7 mouse cellular contexts compared by ENCODE assay signal in the genomic region with DNA sequence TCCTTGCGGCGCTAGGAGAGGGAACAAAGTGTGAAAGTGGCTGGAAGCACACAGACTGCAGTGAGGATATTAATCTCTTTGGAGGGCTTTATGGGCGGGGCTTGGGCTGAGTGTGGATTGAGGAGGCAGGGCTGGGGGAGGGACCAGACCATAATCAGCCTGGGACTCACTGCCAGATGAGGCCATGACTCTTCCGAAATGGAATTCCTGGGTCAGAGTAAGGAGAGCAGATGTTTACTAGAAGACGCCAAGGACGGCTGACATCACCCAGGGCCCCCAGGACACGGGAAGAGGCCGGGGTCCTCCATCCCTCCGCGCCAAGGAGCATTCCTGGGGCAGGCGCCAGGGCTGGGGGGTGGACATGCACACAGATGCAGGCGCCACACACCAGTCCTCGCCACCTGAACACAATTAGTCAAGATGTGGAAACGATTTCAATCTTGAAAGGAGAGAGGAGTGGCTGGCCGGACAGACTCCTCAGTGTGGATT. TPM values are rescaled to one million over a fixed set of nuclear protein-coding genes. Genes with fewer than 3 reads are reported as not detected.
DNase-seq lines count a peak whose midpoint lies in the region; ATAC-seq and TF ChIP-seq lines count a peak whose summit lies in the region.

No protein-coding gene starts in this region.

- TF ChIP-seq EP300 in stomach, postnatal 0 days (optimal IDR thresholded peaks at IDR 0.05) = no peak

- TF ChIP-seq CTCF in stomach, postnatal 0 days (IDR thresholded peaks at IDR 0.05; ENCODE audit: low read depth) = no peak
- no peak for TF ChIP-seq CTCF in left cerebral cortex, adult 2 months (IDR thresholded peaks at IDR 0.05)

- H3K9ac ChIP-seq in heart, embryonic 16.5 days (ENCODE audit: low read length) = no peak overlapping the region
- no peak overlapping the region; the same call in 1 of the 2 replicates for H3K9ac ChIP-seq in limb, embryonic 12.5 days (replicated peaks)
- H3K9ac ChIP-seq in stomach, postnatal 0 days (ENCODE audit: low read length) = no peak overlapping the region

- ATAC-seq in heart, embryonic 16.5 days (replicated peaks; ENCODE audit: extremely low read depth, insufficient read depth, low FRiP score) = peak; percentile 68
- ATAC-seq in limb, embryonic 12.5 days (ENCODE audit: insufficient number of reproducible peaks, insufficient read depth, low FRiP score, low TSS enrichment, low read depth) = peak; percentile 77
- peak; percentile 89 for ATAC-seq in stomach, postnatal 0 days (ENCODE audit: low FRiP score, low TSS enrichment)

- intact Hi-C loops in left cerebral cortex, adult 2 months (cut with DNase I) = no loop called here

- no peaks in the 10 kb centered on the region for H3K27me3 ChIP-seq in embryonic facial prominence, embryonic 10.5 days (replicated peaks; ENCODE audit: low read depth, poor library complexity, severe bottlenecking)
- no peaks in the 10 kb centered on the region; the same call in 1 of the 2 replicates for H3K27me3 ChIP-seq in heart, embryonic 16.5 days (ENCODE audit: control insufficient read depth, insufficient read depth, low read length)
- H3K27me3 ChIP-seq in limb, embryonic 12.5 days = no peaks in the 10 kb centered on the region
- H3K27me3 ChIP-seq in stomach, postnatal 0 days (ENCODE audit: control insufficient read depth, insufficient read depth, low read length) = no peaks in the 10 kb centered on the region

- H3K4me2 ChIP-seq in heart, embryonic 16.5 days (ENCODE audit: low read depth, low read length) = peak overlapping the region; percentile 37; the same call in 1 of the 2 replicates
- H3K4me2 ChIP-seq in limb, embryonic 12.5 days = peak overlapping the region; percentile 53
- no peak overlapping the region; the same call in 1 of the 2 replicates for H3K4me2 ChIP-seq in stomach, postnatal 0 days (replicated peaks; ENCODE audit: low read depth)

- H3K9me3 ChIP-seq in embryonic facial prominence, embryonic 10.5 days = no peaks in the 10 kb centered on the region
- H3K9me3 ChIP-seq in heart, embryonic 16.5 days (replicated peaks; ENCODE audit: control insufficient read depth, low read length) = no peaks in the 10 kb centered on the region
- H3K9me3 ChIP-seq in limb, embryonic 12.5 days = no peaks in the 10 kb centered on the region
- no peaks in the 10 kb centered on the region for H3K9me3 ChIP-seq in stomach, postnatal 0 days (ENCODE audit: control insufficient read depth, low read length)

- DNase-seq in adrenal gland, adult 8-10 months = peak; percentile 15
- DNase-seq in embryonic facial prominence, embryonic 10.5 days (ENCODE audit: low spot score) = peak; percentile 88
- peak; percentile 61 for DNase-seq in stomach, postnatal 0 days (ENCODE audit: low spot score)
- DNase-seq in spleen, postnatal 4 days (ENCODE audit: low spot score in 2 of 2) = no peak
- DNase-seq in left cerebral cortex, adult 2 months (ENCODE audit: extremely low spot score in 1 of 2, low spot score in 2 of 2) = no peak

- H3K4me3 ChIP-seq in embryonic facial prominence, embryonic 10.5 days = peak overlapping the region; percentile 41
- H3K4me3 ChIP-seq in heart, embryonic 16.5 days (ENCODE audit: low read length) = 0 out of 2 replicates have a peak overlapping the region, but pooled peaks have one; percentile 5
- no peak overlapping the region; the same call in 1 of the 2 replicates for H3K4me3 ChIP-seq in limb, embryonic 12.5 days (replicated peaks)
- no peak overlapping the region for H3K4me3 ChIP-seq in stomach, postnatal 0 days (ENCODE audit: low read depth, low read length)
- H3K4me3 ChIP-seq in left cerebral cortex, adult 2 months = no peak overlapping the region

- peaks cover 33% of the 10 kb centered on the region for H3K4me1 ChIP-seq in embryonic facial prominence, embryonic 10.5 days
- H3K4me1 ChIP-seq in heart, embryonic 16.5 days (ENCODE audit: control insufficient read depth, insufficient read depth, low read length) = peaks cover 8% of the 10 kb centered on the region
- peaks cover 32% of the 10 kb centered on the region for H3K4me1 ChIP-seq in limb, embryonic 12.5 days (replicated peaks)
- no peaks in the 10 kb centered on the region for H3K4me1 ChIP-seq in stomach, postnatal 0 days (replicated peaks; ENCODE audit: control insufficient read depth, insufficient read depth)

- 50% methylated on average over 15 of the region's 15 CpGs for WGBS in embryonic facial prominence, embryonic 10.5 days
- 31% methylated on average over 15 of the region's 15 CpGs for WGBS in heart, embryonic 16.5 days
- WGBS in limb, embryonic 12.5 days = 21% methylated on average over 15 of the region's 15 CpGs
- 18% methylated on average over 15 of the region's 15 CpGs for WGBS in stomach, postnatal 0 days

- no peaks in the 10 kb centered on the region for H3K36me3 ChIP-seq in embryonic facial prominence, embryonic 10.5 days (replicated peaks)
- no peaks in the 10 kb centered on the region for H3K36me3 ChIP-seq in heart, embryonic 16.5 days (ENCODE audit: control insufficient read depth, insufficient read depth)
- no peaks in the 10 kb centered on the region for H3K36me3 ChIP-seq in limb, embryonic 12.5 days
- H3K36me3 ChIP-seq in stomach, postnatal 0 days (ENCODE audit: control insufficient read depth, insufficient read depth, low read length) = no peaks in the 10 kb centered on the region

- peak overlapping the region; percentile 87 for H3K27ac ChIP-seq in embryonic facial prominence, embryonic 10.5 days (replicated peaks)
- H3K27ac ChIP-seq in heart, embryonic 16.5 days (ENCODE audit: low read length) = peak overlapping the region; percentile 73
- peak overlapping the region; percentile 85 for H3K27ac ChIP-seq in limb, embryonic 12.5 days
- H3K27ac ChIP-seq in stomach, postnatal 0 days (replicated peaks) = peak overlapping the region; percentile 84
- H3K27ac ChIP-seq in left cerebral cortex, adult 2 months = no peak overlapping the region

RNA-seq across cellular contexts. Expression of a gene that starts 20.4 kb away (rescaled TPM):
- 1 to 10 TPM; 4.2 to 9.7 (median 5.4) TPM for total RNA-seq in adrenal gland, adult 8-10 months (2022)
- polyA plus RNA-seq in embryonic facial prominence, embryonic 10.5 days (2016; fragmentation: Nextera tagmentation; extraction: Ambion mirVana) = 0.74 and 1.4 TPM in 2 replicates
- polyA plus RNA-seq in heart, embryonic 16.5 days (2015; fragmentation: Nextera tagmentation; extraction: Ambion mirVana) = 8.2 and 9.8 TPM in 2 replicates
- 2.8 and 3.0 TPM in 2 replicates for polyA plus RNA-seq in limb, embryonic 12.5 days (2016; fragmentation: Nextera tagmentation; extraction: Ambion mirVana)
- polyA plus RNA-seq in stomach, postnatal 0 days (2015; fragmentation: Nextera tagmentation; extraction: Ambion mirVana) = 10.3 and 12.2 TPM in 2 replicates
- 10 to 100 TPM; 10.9 to 13.0 TPM for total RNA-seq in left cerebral cortex, adult 2 months (2021)

Comparison
In these comparisons a context has a peak if more than half of its experiments do, and no peak if none do; other contexts are left out.
1. DNase-seq: peak in adrenal gland, adult 8-10 months (single experiment), embryonic facial prominence, embryonic 10.5 days (single experiment) and stomach, postnatal 0 days (single experiment); none in spleen, postnatal 4 days (0 of 2) and left cerebral cortex, adult 2 months (0 of 2).
2. H3K4me3 ChIP-seq: peak in embryonic facial prominence, embryonic 10.5 days (single experiment) and heart, embryonic 16.5 days (single experiment); none in limb, embryonic 12.5 days (single experiment), stomach, postnatal 0 days (single experiment) and left cerebral cortex, adult 2 months (single experiment).
3. Peak in every context shown above with its lines, with median percentiles within 50 percentile points of each other: ATAC-seq.